22 mouse cellular contexts compared by ENCODE assay signal in the genomic region with DNA sequence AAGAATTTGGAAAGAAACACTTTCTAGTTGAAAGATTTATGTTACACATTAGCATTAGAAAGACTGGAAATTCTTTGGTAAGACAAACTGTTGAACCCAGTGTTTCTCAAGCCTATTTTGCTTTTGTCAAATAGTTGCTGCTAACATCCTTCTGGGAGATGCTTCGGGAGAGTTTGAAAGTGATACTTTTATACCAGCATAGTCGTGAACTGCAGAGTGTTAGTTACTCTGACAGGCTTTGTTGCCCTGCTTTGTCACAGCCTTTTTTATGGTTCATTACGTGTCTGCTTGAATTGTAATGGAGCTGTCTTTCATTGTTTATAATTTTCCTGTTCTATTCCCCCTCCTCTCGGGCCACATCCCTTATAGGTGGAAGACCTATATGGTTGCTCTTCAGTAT.
"Had no signal": no experiment of that assay in that cellular context is flagged by ENCODE, and none has a peak within 500 bp of the region (broad histone marks: within the 10 kb centered on the region; RNA-seq: fewer than 3 reads in every experiment).

No protein-coding gene starts in this region.

- ATAC-seq: intestine, embryonic 15.5 days; liver, postnatal 0 days; lung, postnatal 0 days; midbrain, embryonic 15.5 days had no signal

- H3K4me2 ChIP-seq: intestine, embryonic 15.5 days; limb, embryonic 12.5 days; limb, embryonic 15.5 days; liver, embryonic 11.5 days; lung, embryonic 14.5 days; midbrain, embryonic 12.5 days; midbrain, embryonic 15.5 days; neural tube, embryonic 13.5 days; stomach, embryonic 15.5 days had no signal

- DNase-seq: kidney, adult 11 months; kidney, adult 8-10 months; kidney, postnatal 10 days; kidney, postnatal 4 days; left cerebral cortex, postnatal 4 days; liver, postnatal 0 days; lung, embryonic 14.5 days; right cerebral cortex, postnatal 25 days; spleen, adult 18-20 months; thymus, postnatal 25 days had no signal

- H3K27ac ChIP-seq: intestine, embryonic 15.5 days; limb, embryonic 12.5 days; limb, embryonic 15.5 days; liver, embryonic 14.5 days; macrophage; midbrain, embryonic 12.5 days; midbrain, embryonic 15.5 days; neural tube, embryonic 13.5 days; stomach, embryonic 15.5 days had no signal

- H3K9ac ChIP-seq: intestine, embryonic 15.5 days; limb, embryonic 12.5 days; limb, embryonic 15.5 days; liver, embryonic 14.5 days; liver, postnatal 0 days; lung, embryonic 14.5 days; midbrain, embryonic 12.5 days; midbrain, embryonic 15.5 days; neural tube, embryonic 13.5 days; stomach, embryonic 15.5 days had no signal

- H3K36me3 ChIP-seq: intestine, embryonic 15.5 days; limb, embryonic 15.5 days; midbrain, embryonic 12.5 days; midbrain, embryonic 15.5 days; neural tube, embryonic 13.5 days; stomach, embryonic 15.5 days had no signal

- H3K9me3 ChIP-seq: intestine, embryonic 15.5 days; limb, embryonic 15.5 days; midbrain, embryonic 12.5 days; midbrain, embryonic 15.5 days; neural tube, embryonic 13.5 days; stomach, embryonic 15.5 days had no signal

- H3K4me3 ChIP-seq: intestine, embryonic 15.5 days; limb, embryonic 12.5 days; limb, embryonic 15.5 days; midbrain, embryonic 12.5 days; midbrain, embryonic 15.5 days; myocyte; neural tube, embryonic 13.5 days; stomach, embryonic 15.5 days had no signal

- H3K27me3 ChIP-seq: intestine, embryonic 15.5 days; limb, embryonic 12.5 days; limb, embryonic 15.5 days; midbrain, embryonic 12.5 days; midbrain, embryonic 15.5 days; neural tube, embryonic 13.5 days; stomach, embryonic 15.5 days had no signal
